ENCODE assay signal across 10 mouse cellular contexts in genomic region chr2:17364971-17365548, GRCm38 (mm10).
A peak's percentile ranks its signal among the peaks of the same experiment; 100 is the strongest.
DNase-seq lines count a peak whose midpoint lies in the region; ATAC-seq and TF ChIP-seq lines count a peak whose summit lies in the region.
"Had no signal": no experiment of that assay in that cellular context is flagged by ENCODE, and none has a peak within 500 bp of the region (broad histone marks: within the 10 kb centered on the region; RNA-seq: fewer than 3 reads in every experiment).

No protein-coding gene starts in this region.

- no peak overlapping the region for H3K4me3 ChIP-seq in lung, embryonic 14.5 days (ENCODE audit: low read depth, low read length)
- no peak overlapping the region for H3K4me3 ChIP-seq in liver, embryonic 16.5 days (ENCODE audit: low read depth, low read length)
- H3K4me3 ChIP-seq: midbrain, embryonic 10.5 days had no signal

- TF ChIP-seq CTCF in lung, embryonic 14.5 days (IDR thresholded peaks at IDR 0.05; ENCODE audit: low read depth) = no peak

- no peaks in the 10 kb centered on the region for H3K36me3 ChIP-seq in lung, embryonic 14.5 days (ENCODE audit: insufficient read depth)
- H3K36me3 ChIP-seq in liver, embryonic 16.5 days (ENCODE audit: control insufficient read depth, insufficient read depth) = no peaks in the 10 kb centered on the region
- H3K36me3 ChIP-seq: midbrain, embryonic 10.5 days had no signal

- H3K9ac ChIP-seq in lung, embryonic 14.5 days = no peak overlapping the region
- H3K9ac ChIP-seq in liver, embryonic 16.5 days (ENCODE audit: low read depth, low read length) = no peak overlapping the region

- peaks cover 18% of the 10 kb centered on the region for H3K4me1 ChIP-seq in lung, embryonic 14.5 days (ENCODE audit: insufficient read depth)
- H3K4me1 ChIP-seq in liver, embryonic 16.5 days (ENCODE audit: control insufficient read depth, low read depth, low read length) = peaks cover 4% of the 10 kb centered on the region
- H3K4me1 ChIP-seq: midbrain, embryonic 10.5 days had no signal

- 71% methylated on average over 6 of the region's 6 CpGs for WGBS in lung, embryonic 14.5 days
- 30% methylated on average over 6 of the region's 6 CpGs for WGBS in liver, embryonic 16.5 days (ENCODE audit: insufficient replicate concordance)

- no peaks in the 10 kb centered on the region for H3K9me3 ChIP-seq in lung, embryonic 14.5 days (ENCODE audit: low read depth, low read length)
- H3K9me3 ChIP-seq in liver, embryonic 16.5 days (replicated peaks; ENCODE audit: control insufficient read depth, low read length) = no peaks in the 10 kb centered on the region
- H3K9me3 ChIP-seq: midbrain, embryonic 10.5 days had no signal

- no peaks in the 10 kb centered on the region for H3K27me3 ChIP-seq in lung, embryonic 14.5 days (ENCODE audit: insufficient read depth, low read length)
- H3K27me3 ChIP-seq in liver, embryonic 16.5 days (ENCODE audit: control insufficient read depth, insufficient read depth, low read depth, low read length) = no peaks in the 10 kb centered on the region

- H3K27ac ChIP-seq in lung, embryonic 14.5 days (ENCODE audit: low read depth) = peak overlapping the region; percentile 61
- H3K27ac ChIP-seq in liver, embryonic 16.5 days (ENCODE audit: low read length) = peak overlapping the region; percentile 72
- H3K27ac ChIP-seq: midbrain, embryonic 10.5 days had no signal

- H3K4me2 ChIP-seq in lung, embryonic 14.5 days = no peak overlapping the region
- H3K4me2 ChIP-seq in liver, embryonic 16.5 days (ENCODE audit: low read depth, low read length) = no peak overlapping the region
- H3K4me2 ChIP-seq: heart, embryonic 11.5 days had no signal

- no peak for DNase-seq in lung, embryonic 14.5 days
- no peak for DNase-seq in lung, postnatal 25 days (ENCODE audit: low spot score)
- peak; percentile 70 for DNase-seq in thymus, postnatal 25 days
- no peak for DNase-seq in gastrocnemius, adult 8-10 months (ENCODE audit: low spot score in 2 of 2)
- DNase-seq in testis, postnatal 10 days (ENCODE audit: low spot score) = no peak
- DNase-seq: kidney, adult 2 months had no signal

- no peak for ATAC-seq in lung, embryonic 14.5 days (ENCODE audit: insufficient read depth)
- ATAC-seq in activated CD4-positive, CD25-positive, alpha-beta regulatory T cell, adult 4 months = peak; percentile 45
- no peak for ATAC-seq in liver, embryonic 16.5 days (ENCODE audit: low read depth)
